Mouse (Mus musculus): ENCODE results near the gene Exosc7.

DNA sequence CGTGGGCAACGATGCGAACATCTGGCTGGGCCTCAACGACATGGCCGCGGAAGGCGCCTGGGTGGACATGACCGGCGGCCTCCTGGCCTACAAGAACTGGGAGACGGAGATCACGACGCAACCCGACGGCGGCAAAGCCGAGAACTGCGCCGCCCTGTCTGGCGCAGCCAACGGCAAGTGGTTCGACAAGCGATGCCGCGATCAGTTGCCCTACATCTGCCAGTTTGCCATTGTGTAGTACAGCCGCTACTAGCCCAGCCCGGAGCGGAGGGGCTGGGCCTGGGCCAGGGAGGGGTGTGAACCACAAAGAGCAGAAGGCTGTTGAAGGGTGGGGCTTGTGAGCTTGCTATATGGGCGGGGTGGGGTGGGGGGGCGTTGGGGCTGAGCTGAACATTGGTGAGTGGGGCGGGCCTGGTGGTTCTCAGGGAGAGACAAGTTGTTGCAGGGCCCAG is 43.9 kb downstream of the Exosc7 start:
- no peak for TF ChIP-seq POLR2A (IDR thresholded peaks at IDR 0.05; ENCODE audit: control insufficient read depth, extremely low read depth, insufficient read depth, low read length, poor library complexity)
- TF ChIP-seq CTCF (IDR thresholded peaks at IDR 0.05; ENCODE audit: borderline replicate concordance, control insufficient read depth, extremely low read depth, insufficient read depth, low read length, poor library complexity) = no peak

Data from thymus, adult 2 months (tissue).